Mouse (Mus musculus) midbrain, embryonic 10.5 days (tissue): Measurements from ENCODE around the gene Naip6. TPM values are rescaled to one million over a fixed set of nuclear protein-coding genes. Genes with fewer than 3 reads are reported as not detected.
"Not testable (repeated sequence)": the region's sequence is repeated elsewhere in the genome, so short reads cannot be mapped to it uniquely, and the experiment has no call there.

Source experiments
- DNase-seq: peaks from one replicate; pipeline ENCODE4 v3.0.0-alpha.2; 2017; ENCODE audit warnings: low spot score
- H3K27ac ChIP-seq: fragments of 300-500 bp; sonication (generic); replicated peaks from 2 replicates; pipeline ENCODE4 v1.5.1; 2016; ENCODE audit warnings: mild to moderate bottlenecking
- H3K27me3 ChIP-seq: fragments of 300-500 bp; sonication (generic); 2 replicates; pipeline ENCODE4 v1.6.1; 2016; ENCODE audit warnings: low read depth, mild to moderate bottlenecking; ENCODE audit not compliant: poor library complexity, severe bottlenecking
- H3K36me3 ChIP-seq: fragments of 300-500 bp; sonication (generic); 2 replicates; pipeline ENCODE4 v1.6.1; 2016; ENCODE audit warnings: mild to moderate bottlenecking, moderate library complexity
- H3K4me1 ChIP-seq: fragments of 300-500 bp; sonication (generic); 2 replicates; pipeline ENCODE4 v1.6.1; 2016
- H3K4me3 ChIP-seq: fragments of 300-500 bp; sonication (generic); 2 replicates; pipeline ENCODE4 v1.5.1; 2016; ENCODE audit warnings: mild to moderate bottlenecking, moderate library complexity
- H3K9me3 ChIP-seq: fragments of 300-500 bp; sonication (generic); replicated peaks from 2 replicates; pipeline ENCODE4 v1.6.1; 2016; ENCODE audit warnings: mild to moderate bottlenecking
- WGBS: fragments of 180-500 bp; shearing (Covaris S2); methylation state at CpG from one replicate; pipeline ENCODE4 v1.1.7; 2016; 5-methylcytosine and 5-hydroxymethylcytosine counted together
- polyA plus RNA-seq: library from polyadenylated mRNA; unstranded; fragments of >200 nt; fragmentation: Nextera tagmentation; extraction: Ambion mirVana; gene quantifications from 2 replicates; pipeline ENCODE4 v1.2.1, GENCODE M21; 2016

Gene Naip6
- polyA plus RNA-seq = 0.02 TPM in 1 of 2 replicates, not detected in the other

DNA sequence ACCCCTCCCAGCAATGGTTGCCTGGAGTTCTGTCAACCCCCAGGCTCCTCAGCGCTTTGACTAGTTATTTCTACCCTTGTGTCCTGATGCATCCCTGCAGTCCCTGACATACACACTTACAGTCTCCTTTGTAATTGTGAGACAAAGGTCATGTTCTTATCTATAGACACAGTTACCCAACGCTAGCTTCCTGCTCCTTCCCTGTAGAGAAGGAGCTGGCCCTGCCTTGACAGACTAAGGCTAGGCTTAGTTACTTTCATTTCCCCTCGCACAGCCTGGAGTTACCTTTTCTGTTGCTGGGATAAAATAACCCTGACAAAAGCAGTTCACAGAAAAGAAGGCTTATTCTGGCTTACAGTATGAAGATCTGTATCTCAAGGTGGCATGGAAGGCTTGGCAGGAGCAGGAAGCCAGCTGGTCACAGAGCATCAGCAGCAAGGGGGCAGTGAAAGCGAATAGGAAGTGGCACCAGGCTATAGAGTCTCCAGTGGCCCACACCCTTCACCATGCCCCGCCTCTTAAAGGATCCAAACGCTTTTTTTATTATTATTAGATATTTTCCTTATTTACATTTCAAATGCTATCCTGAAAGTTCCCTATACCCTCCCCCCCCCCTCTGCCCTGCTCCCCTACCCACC lies at the start of gene Naip6:
TSS of gene Naip6 (minus strand) at position 419 of the 638 bp plus-strand sequence.
- not testable (repeated sequence) for H3K4me3 ChIP-seq, H3K36me3 ChIP-seq, DNase-seq, H3K4me1 ChIP-seq, H3K9me3 ChIP-seq, H3K27ac ChIP-seq, H3K27me3 ChIP-seq
- WGBS = 81% methylated on average over 6 of the region's 6 CpGs

DNA sequence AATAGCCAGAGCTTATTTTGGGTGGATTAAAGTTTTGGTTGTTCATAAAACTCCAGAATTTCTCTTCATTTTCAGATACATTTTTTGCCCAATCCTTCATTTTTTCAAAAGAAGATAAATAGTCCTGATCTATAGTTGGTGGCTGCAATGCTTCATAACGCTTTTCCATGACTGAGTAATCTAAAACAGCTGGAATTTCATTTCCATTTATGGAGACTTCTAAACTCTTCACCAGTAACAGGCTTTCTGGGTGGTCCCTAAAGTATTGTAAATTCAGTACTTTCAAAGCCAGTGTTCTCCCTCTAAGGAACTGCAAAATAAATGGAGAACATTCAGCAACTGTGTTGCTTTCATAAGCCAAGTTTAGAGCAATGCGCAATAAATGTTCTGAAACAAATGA lies 34.8 kb upstream of the Naip6 start:
- not testable (repeated sequence) for H3K4me3 ChIP-seq, H3K27me3 ChIP-seq, H3K27ac ChIP-seq, H3K4me1 ChIP-seq, H3K36me3 ChIP-seq, DNase-seq, H3K9me3 ChIP-seq
- WGBS = 81% methylated on average over 2 of the region's 2 CpGs

- H3K9me3 ChIP-seq, H3K27ac ChIP-seq, H3K27me3 ChIP-seq, H3K4me1 ChIP-seq, H3K36me3 ChIP-seq, H3K4me3 ChIP-seq, DNase-seq: not testable (repeated sequence)
- 79% methylated on average over 1 of the region's 2 CpGs for WGBS
These were observed 32.2 kb upstream of the Naip6 start for GRCm38 (mm10) chr13:100349510-100350173.

GRCm38 (mm10) chr13:100341822-100342221 lies 24.3 kb upstream of the Naip6 start:
- no peak for DNase-seq
- Histone ChIP-seq H3K27ac (no peak overlapping the region), H3K9me3 (no peaks in the 10 kb centered on the region), H3K4me3 (no peak overlapping the region), H3K36me3 (no peaks in the 10 kb centered on the region), H3K27me3 (no peaks in the 10 kb centered on the region), H3K4me1 (no peaks in the 10 kb centered on the region)
- WGBS = 83% methylated on average over 2 of the region's 2 CpGs

DNA sequence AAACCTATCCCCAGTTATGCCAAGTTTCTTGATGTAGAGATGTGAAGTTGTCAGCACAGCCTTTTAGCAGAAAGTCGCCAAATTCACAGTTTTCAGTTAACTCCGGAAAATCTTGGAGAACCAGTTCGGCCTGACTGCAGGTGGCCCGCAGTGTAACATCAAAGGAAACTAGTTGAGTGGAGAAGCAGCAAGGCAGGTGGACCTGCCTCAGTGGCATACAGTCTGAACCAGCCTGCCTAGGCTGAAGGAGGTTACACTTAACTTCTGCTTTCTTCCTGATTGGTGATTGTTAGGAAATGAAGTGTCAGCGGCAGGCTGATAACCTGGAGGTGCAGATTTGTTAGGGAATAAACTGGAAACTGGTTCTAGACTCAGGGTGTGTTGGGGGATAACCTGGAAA lies 14.3 kb upstream of the Naip6 start:
- not testable (repeated sequence) for H3K27me3 ChIP-seq, H3K36me3 ChIP-seq, H3K27ac ChIP-seq, H3K4me1 ChIP-seq, H3K4me3 ChIP-seq, H3K9me3 ChIP-seq, DNase-seq
- WGBS = 58% methylated on average over 5 of the region's 5 CpGs

DNA sequence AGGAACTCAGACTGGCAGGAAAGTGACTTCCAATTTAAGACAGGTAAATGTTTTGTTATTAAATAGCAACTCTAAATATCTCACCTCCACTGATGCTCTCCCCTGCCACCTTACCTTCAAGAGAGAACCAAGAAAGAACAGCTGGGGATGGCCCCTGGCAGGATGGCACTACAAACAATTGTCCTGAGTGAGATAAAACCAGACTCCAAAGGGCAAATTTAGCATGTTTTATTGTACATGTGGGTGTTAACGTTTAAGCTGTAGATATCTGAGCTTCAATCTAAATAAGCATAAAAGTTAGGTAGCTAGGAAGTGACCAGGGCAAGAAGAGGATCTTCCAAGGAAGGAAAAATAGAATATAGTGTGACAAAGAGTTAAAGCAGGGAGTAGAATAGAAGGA lies 11.4 kb upstream of the Naip6 start:
- H3K27me3 ChIP-seq, H3K27ac ChIP-seq, DNase-seq, H3K4me1 ChIP-seq, H3K36me3 ChIP-seq, H3K9me3 ChIP-seq, H3K4me3 ChIP-seq: not testable (repeated sequence)
- WGBS = 43% methylated on average over 1 of the region's 1 CpGs

- not testable (repeated sequence) for H3K4me1 ChIP-seq, H3K36me3 ChIP-seq, H3K27ac ChIP-seq, H3K4me3 ChIP-seq, H3K27me3 ChIP-seq, DNase-seq, H3K9me3 ChIP-seq
- WGBS = 86% methylated on average over 2 of the region's 2 CpGs
These were observed 10.6 kb upstream of the Naip6 start for GRCm38 (mm10) chr13:100328029-100328428.

DNA sequence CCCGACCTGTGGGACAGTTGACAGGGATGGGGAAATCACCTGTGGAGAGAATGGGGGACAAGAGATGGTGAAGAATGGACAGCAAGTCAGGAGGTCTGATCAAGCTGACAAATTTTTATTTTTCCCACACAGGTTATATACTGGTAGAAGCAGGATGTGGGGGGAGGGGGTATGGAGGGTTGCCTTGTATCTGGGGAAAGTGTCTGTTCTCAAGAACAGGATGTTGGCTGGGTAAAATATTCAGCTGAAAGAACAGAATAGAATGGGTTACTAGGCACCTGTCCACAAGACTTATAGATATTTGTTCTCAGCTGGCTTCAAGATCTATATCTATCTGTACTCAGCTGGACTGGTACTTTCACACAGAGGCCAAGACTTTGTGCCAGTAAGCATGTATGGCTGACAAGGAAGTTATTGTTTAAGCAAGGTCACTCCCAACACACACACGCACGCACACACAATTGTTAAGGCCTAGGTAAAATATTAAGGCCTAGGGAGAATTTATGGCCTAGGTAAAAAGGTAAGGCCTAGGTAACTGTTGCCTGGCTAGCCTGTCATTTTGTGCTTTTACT lies 4.9 kb upstream of the Naip6 start:
- not testable (repeated sequence) for H3K9me3 ChIP-seq, H3K27ac ChIP-seq, H3K36me3 ChIP-seq, DNase-seq, H3K4me3 ChIP-seq, H3K27me3 ChIP-seq, H3K4me1 ChIP-seq
- 93% methylated on average over 3 of the region's 3 CpGs for WGBS

DNA sequence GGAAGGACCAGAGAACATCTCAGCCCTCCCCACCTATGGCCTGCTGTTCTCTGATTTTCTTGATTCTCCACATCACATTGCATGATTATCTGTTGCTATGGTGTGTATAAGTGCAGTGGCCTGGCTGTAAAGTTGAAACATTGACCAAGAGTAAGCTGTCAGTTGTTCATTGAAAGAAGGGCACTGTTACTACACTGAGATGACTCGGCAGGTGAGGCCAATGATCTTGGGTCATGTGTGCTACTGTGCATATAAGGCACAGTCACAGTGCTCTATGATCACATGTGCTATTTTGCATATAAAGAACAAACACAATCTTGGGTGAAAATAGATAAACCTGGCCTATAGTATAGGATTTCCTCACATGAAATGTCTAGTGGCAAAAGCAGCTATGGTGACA lies 32.9 kb downstream of the Naip6 start:
- no peak for DNase-seq

DNA sequence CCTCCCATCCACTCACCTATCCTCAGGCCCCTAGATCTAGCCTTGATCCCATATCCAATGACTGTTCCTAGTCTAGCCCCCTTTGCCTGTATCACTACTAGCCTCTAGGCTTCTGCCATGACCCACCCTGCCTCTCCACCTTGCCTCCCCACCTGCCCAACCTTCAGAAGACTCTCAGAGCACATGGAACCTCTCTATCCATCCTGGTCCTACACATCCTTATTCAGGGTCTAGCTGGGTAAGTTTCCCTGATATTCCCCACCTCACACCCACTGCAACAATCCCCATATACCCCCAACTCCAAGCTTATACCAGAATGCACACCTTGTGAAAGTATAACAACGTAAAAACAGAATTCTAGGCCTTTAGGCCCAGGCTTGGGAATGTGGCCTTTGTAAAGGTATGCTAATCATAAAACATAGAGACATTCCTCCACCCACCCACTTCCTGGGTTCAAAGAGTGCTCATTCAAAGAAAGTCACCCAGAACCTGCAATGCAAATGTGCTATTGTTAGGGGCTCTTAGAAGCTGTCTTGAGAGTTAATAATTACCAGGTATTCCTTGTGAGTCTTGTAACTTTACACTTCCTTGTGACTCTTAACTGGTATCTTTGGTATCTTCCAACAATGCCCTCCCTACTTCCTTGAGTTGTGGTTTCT lies 45.9 kb downstream of the Naip6 start:
- no CpG with 5 or more reads among the region's 1 CpGs for WGBS
- not testable (repeated sequence) for H3K27ac ChIP-seq, H3K27me3 ChIP-seq, H3K4me3 ChIP-seq, DNase-seq, H3K36me3 ChIP-seq, H3K4me1 ChIP-seq, H3K9me3 ChIP-seq

More for the DNA sequence above, 32.9 kb downstream of the Naip6 start:
- Histone ChIP-seq H3K4me1 (no peaks in the 10 kb centered on the region), H3K36me3 (no peaks in the 10 kb centered on the region), H3K27ac (no peak overlapping the region), H3K9me3 (no peaks in the 10 kb centered on the region), H3K27me3 (no peaks in the 10 kb centered on the region), H3K4me3 (no peak overlapping the region)
- WGBS = 82% methylated on average over 1 of the region's 1 CpGs

GRCm38 (mm10) chr13:100256996-100257395 lies 60.5 kb downstream of the Naip6 start:
- H3K9me3 ChIP-seq, H3K36me3 ChIP-seq, H3K4me1 ChIP-seq, H3K4me3 ChIP-seq, H3K27ac ChIP-seq, DNase-seq, H3K27me3 ChIP-seq: not testable (repeated sequence)
- 76% methylated on average over 2 of the region's 2 CpGs for WGBS

GRCm38 (mm10) chr13:100255925-100256324 lies 61.5 kb downstream of the Naip6 start:
- WGBS = 90% methylated on average over 6 of the region's 6 CpGs
- H3K36me3 ChIP-seq, H3K27me3 ChIP-seq, H3K9me3 ChIP-seq, H3K4me1 ChIP-seq, DNase-seq, H3K27ac ChIP-seq, H3K4me3 ChIP-seq: not testable (repeated sequence)

DNA sequence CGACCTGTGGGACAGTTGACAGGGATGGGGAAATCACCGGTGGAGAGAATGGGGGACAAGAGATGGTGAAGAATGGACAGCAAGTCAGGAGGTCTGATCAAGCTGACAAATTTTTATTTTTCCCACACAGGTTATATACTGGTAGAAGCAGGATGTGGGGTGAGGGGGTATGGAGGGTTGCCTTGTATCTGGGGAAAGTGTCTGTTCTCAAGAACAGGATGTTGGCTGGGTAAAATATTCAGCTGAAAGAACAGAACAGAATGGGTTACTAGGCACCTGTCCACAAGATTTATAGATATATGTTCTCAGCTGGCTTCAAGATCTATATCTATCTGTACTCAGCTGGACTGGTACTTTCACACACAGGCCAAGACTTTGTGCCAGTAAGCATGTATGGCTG lies 65.6 kb downstream of the Naip6 start:
- 86% methylated on average over 2 of the region's 2 CpGs for WGBS
- DNase-seq = not testable (repeated sequence)

More for the DNA sequence above, 65.6 kb downstream of the Naip6 start:
- not testable (repeated sequence) for H3K27ac ChIP-seq, H3K4me3 ChIP-seq, H3K36me3 ChIP-seq, H3K9me3 ChIP-seq, H3K4me1 ChIP-seq, H3K27me3 ChIP-seq
